Mouse (Mus musculus) cerebellum, adult 18-20 months (tissue): ENCODE data around the gene Skap1.
"Not testable (repeated sequence)": the region's sequence is repeated elsewhere in the genome, so short reads cannot be mapped to it uniquely, and the experiment has no call there.

Experiments
- DNase-seq, 2 experiments: peaks; one replicate each; pipeline ENCODE4 v3.0.0; 2021

Skap1 gene

GRCm38 (mm10) chr11:96762742-96763470 lies 298.5 kb downstream of the Skap1 start:
- DNase-seq, result peak; percentile 82 to 83

- DNase-seq, result no peak
These were observed 300.3 kb downstream of the Skap1 start for GRCm38 (mm10) chr11:96764511-96765350.

GRCm38 (mm10) chr11:96765645-96766044 lies 301.3 kb downstream of the Skap1 start:
- no peak for DNase-seq

GRCm38 (mm10) chr11:96766555-96766954 lies 302.2 kb downstream of the Skap1 start:
- DNase-seq, result no peak

GRCm38 (mm10) chr11:96767096-96767495 lies 302.7 kb downstream of the Skap1 start:
- no peak for DNase-seq

GRCm38 (mm10) chr11:96768240-96768639 lies 303.8 kb downstream of the Skap1 start:
- no peak for DNase-seq

GRCm38 (mm10) chr11:96771274-96771975 lies 307.0 kb downstream of the Skap1 start:
- no peak for DNase-seq

GRCm38 (mm10) chr11:96772413-96772812 lies 308.0 kb downstream of the Skap1 start:
- no peak for DNase-seq

- no peak for DNase-seq
These were observed 310.1 kb downstream of the Skap1 start for GRCm38 (mm10) chr11:96774536-96774935.

GRCm38 (mm10) chr11:96775063-96775462 lies 310.7 kb downstream of the Skap1 start:
- no peak for DNase-seq

- DNase-seq, result no peak
These were observed 311.3 kb downstream of the Skap1 start for GRCm38 (mm10) chr11:96775665-96776064.

- no peak for DNase-seq
These were observed 311.7 kb downstream of the Skap1 start for GRCm38 (mm10) chr11:96776068-96776467.

- DNase-seq, result peak; percentile 100
These were observed 312.9 kb downstream of the Skap1 start, which contains the start of gene Snx11 for GRCm38 (mm10) chr11:96776968-96777962. Gene Snx11 (minus strand): TSS chr11:96777559.

GRCm38 (mm10) chr11:96778061-96778627 lies 313.8 kb downstream of the Skap1 start:
- not testable (repeated sequence) for DNase-seq

- DNase-seq, result no peak
These were observed 315.9 kb downstream of the Skap1 start for GRCm38 (mm10) chr11:96780306-96780705.

- no peak for DNase-seq
These were observed 317.0 kb downstream of the Skap1 start for GRCm38 (mm10) chr11:96781425-96781824.

- peak; percentile 69 to 74 for DNase-seq
These were observed 320.5 kb downstream of the Skap1 start for GRCm38 (mm10) chr11:96784847-96785246.

- DNase-seq, result no peak
These were observed 322.5 kb downstream of the Skap1 start for GRCm38 (mm10) chr11:96786731-96787450.

- DNase-seq, result peak; percentile 90 to 91
These were observed 324.7 kb downstream of the Skap1 start, which contains the start of gene Cbx1 for GRCm38 (mm10) chr11:96788871-96789795. Gene Cbx1 (plus strand): TSS chr11:96789127.

- DNase-seq, result no peak
These were observed 325.6 kb downstream of the Skap1 start for GRCm38 (mm10) chr11:96789990-96790389.
